Mouse (Mus musculus): Measurements from ENCODE around the gene Actl6a.
A peak's percentile ranks its signal among the peaks of the same experiment; 100 is the strongest.

DNA sequence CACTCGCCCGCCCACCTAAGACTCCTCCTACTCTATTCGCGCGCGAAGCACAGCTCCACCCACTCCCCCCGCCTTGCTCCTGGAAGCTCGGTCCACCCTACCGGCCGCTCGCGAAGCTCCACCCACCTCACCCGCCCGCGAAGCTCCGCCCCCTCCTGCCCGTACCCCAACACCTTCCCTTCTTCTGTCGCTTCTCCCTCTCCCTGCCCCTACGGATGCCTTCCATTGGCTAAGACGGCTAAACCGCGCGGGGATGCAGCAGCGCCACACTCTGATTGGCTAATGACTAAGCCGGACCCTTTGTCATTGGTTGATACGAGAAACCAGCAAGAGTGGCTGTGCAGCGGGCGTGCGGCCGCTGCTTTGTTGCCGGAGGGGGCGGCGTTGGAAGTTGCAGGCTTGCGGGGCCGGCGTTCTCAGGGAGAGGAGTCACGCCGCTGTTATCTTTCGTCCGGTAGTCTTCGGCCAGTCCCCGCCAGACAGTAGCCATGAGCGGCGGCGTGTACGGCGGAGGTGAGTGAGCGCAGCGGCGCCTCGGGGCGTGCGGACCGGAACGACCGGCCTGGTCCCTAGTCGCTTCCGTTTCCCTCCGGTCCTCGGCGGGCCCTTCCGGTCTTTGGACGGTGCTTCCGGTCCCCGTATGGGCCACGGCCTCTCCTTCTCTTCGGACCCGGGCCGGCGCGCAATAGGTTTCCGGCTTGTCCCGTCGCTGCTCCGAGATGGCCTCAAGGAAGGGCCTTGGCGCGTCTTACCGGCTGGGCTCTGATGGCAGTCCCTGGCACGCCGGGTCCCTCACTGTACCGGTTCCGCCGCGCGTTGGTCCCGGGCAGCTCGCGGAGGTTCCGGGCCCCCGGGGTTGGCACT is 2.5 kb downstream of the Actl6a start:
- TF ChIP-seq GATA1 (IDR thresholded peaks at IDR 0.05; ENCODE audit: borderline replicate concordance, low read length) (no peak), FLI1 (IDR thresholded peaks at IDR 0.05; ENCODE audit: low read length) (peak; percentile 37; the same call in 1 of the 2 replicates)

Data from megakaryocyte, embryonic 14.5 days (primary cell).